Mouse (Mus musculus): ENCODE measurements at regions not wholly inside any gene's neighbourhood (a gene's known extent, or its start where the extent isn't known, plus 50 kb on each side); places are given as distances from the start of the nearest gene placed in this dataset.

GRCm38 (mm10) chr13:52709580-52709979 is 126.6 kb downstream of the Syk start:
- TF ChIP-seq CTCF (IDR thresholded peaks at IDR 0.05; ENCODE audit: low read depth): no peak
- no peak for TF ChIP-seq EP300 (IDR thresholded peaks at IDR 0.05; ENCODE audit: low read depth)

Data from heart, postnatal 0 days (tissue).